Mouse (Mus musculus) heart, embryonic 14.5 days (tissue): Measurements from ENCODE around the gene Foxi3. TPM values are rescaled to one million over a fixed set of nuclear protein-coding genes. Genes with fewer than 3 reads are reported as not detected.

ENCODE experiments used
- ATAC-seq: fragments of 200-750 bp; cut with Nextera tagmentation; 2 replicates; pipeline ENCODE4 v1.8.0; 2017; ENCODE audit warnings: low read depth, moderate TSS enrichment; ENCODE audit not compliant: insufficient number of reproducible peaks, insufficient read depth, low FRiP score
- H3K27ac ChIP-seq, 2 experiments: fragments of 200-500 bp in 1 of 2; fragments of 300-500 bp in 1 of 2; sonication (generic) in 1 of 2; replicated peaks in 1 of 2; 2 replicates each; pipeline ENCODE4 v1.5.1; 2012 to 2014; ENCODE audit warnings: low read depth in 2 of 2, low read length in 2 of 2, control low read depth in 1 of 2, mild to moderate bottlenecking in 1 of 2, mixed read lengths in 1 of 2; ENCODE audit not compliant: control insufficient read depth in 1 of 2, insufficient read depth in 1 of 2
- H3K27me3 ChIP-seq: fragments of 300-500 bp; sonication (generic); 2 replicates; pipeline ENCODE4 v1.6.1; 2014; ENCODE audit warnings: mild to moderate bottlenecking, low read length, control low read depth; ENCODE audit not compliant: control insufficient read depth, insufficient read depth
- H3K36me3 ChIP-seq: fragments of 300-500 bp; sonication (generic); 2 replicates; pipeline ENCODE4 v1.6.1; 2014; ENCODE audit warnings: mild to moderate bottlenecking, control low read depth, low read length, mixed read lengths; ENCODE audit not compliant: control insufficient read depth, insufficient read depth
- H3K4me1 ChIP-seq, 2 experiments: fragments of 200-500 bp in 1 of 2; fragments of 300-500 bp in 1 of 2; sonication (generic) in 1 of 2; 2 replicates each; pipeline ENCODE4 v1.6.1; 2012 to 2014; ENCODE audit warnings: low read length in 2 of 2, control low read depth in 1 of 2, mixed read lengths in 1 of 2; ENCODE audit not compliant: control insufficient read depth in 2 of 2, insufficient read depth in 2 of 2
- H3K4me2 ChIP-seq: fragments of 300-500 bp; sonication (generic); 2 replicates; pipeline ENCODE4 v1.6.1; 2014; ENCODE audit warnings: mild to moderate bottlenecking, low read length
- H3K4me3 ChIP-seq, 2 experiments: fragments of 200-500 bp in 1 of 2; fragments of 300-500 bp in 1 of 2; sonication (generic) in 1 of 2; 2 replicates each; pipeline ENCODE4 v1.5.1; 2012 to 2014; ENCODE audit warnings: low read length in 2 of 2, mild to moderate bottlenecking in 2 of 2, control low read depth in 1 of 2, low read depth in 1 of 2, moderate library complexity in 1 of 2; ENCODE audit not compliant: control insufficient read depth in 1 of 2, insufficient read depth in 1 of 2
- H3K9ac ChIP-seq: fragments of 300-500 bp; sonication (generic); 2 replicates; pipeline ENCODE4 v1.6.1; 2014; ENCODE audit warnings: mild to moderate bottlenecking, low read length
- H3K9me3 ChIP-seq: fragments of 300-500 bp; sonication (generic); 2 replicates; pipeline ENCODE4 v1.6.1; 2016; ENCODE audit warnings: low read length, control low read depth; ENCODE audit not compliant: control insufficient read depth
- WGBS: fragments of 180-500 bp; shearing (Covaris S2); extraction: QIAGEN DNeasy Blood & Tissue Kit; methylation state at CpG from one replicate; pipeline ENCODE4 v1.1.7; 2014; 5-methylcytosine and 5-hydroxymethylcytosine counted together
- polyA plus RNA-seq: library from polyadenylated mRNA; unstranded; fragments of >200 nt; fragmentation: Nextera tagmentation; extraction: Ambion mirVana; gene quantifications from 2 replicates; pipeline ENCODE4 v1.2.1, GENCODE M21; 2014

The Foxi3 gene
- polyA plus RNA-seq, 1 experiment from 2014 or later = not detected

DNA sequence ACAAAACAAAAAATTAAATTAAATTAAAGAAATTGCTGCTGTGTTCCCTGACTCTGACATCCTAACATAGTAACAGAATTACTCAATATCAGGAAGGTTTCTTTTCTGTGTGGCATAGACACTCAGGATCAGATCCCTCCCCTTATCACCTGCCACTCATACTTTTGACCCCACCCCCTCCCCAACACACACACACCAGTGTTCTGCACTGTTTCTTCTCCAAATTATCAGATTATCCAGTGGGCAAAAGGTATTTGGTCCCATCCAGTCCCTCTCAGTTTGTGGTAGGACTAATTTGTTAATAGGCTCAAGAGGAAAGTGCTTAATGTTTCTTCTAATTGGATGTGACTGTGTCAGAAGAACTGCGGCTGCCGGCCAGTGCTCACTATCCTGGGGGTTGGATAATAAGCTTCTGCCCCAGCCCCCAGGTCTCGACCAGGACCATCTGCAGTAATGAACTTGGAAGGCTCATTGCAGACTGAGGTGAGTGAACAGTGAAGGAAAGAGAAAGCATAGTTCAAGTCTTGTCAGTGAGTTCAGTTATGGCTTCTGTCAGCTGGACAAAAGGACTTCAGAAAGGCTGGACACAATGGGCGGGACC is 39.9 kb downstream of the Foxi3 start:
- WGBS = 59% methylated on average over 4 of the region's 4 CpGs
- ATAC-seq = no peak

DNA sequence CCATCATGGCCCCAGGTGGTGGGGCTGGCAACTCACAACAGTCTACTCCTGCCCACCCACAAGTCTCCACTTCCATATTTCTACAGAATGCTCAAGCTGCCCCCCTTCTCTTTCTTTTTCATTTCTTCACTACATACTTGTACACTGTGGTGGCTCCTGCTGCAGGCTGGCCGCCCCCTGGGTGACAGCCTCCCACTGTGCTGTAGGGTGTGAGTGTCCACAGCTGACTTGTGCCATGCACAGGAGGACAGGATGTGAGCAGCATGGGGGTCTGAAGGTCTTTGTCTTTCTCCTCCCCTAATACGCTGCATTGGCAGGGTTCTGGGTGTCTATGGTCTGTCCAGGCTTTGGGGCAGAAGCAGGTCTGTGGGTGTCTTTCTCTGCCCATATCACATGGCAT is 46.3 kb downstream of the Foxi3 start:
- Histone ChIP-seq H3K4me3 (no peak overlapping the region), H3K9me3 (no peaks in the 10 kb centered on the region), H3K9ac (no peak overlapping the region), H3K27ac (no peak overlapping the region), H3K4me1 (peaks cover 0 to 5% of the 10 kb centered on the region in 2 experiments; a peak in 1 of 4 replicates), H3K27me3 (no peaks in the 10 kb centered on the region), H3K36me3 (no peaks in the 10 kb centered on the region), H3K4me2 (no peak overlapping the region)
- ATAC-seq = no peak
- WGBS = 70% methylated on average over 2 of the region's 2 CpGs

More for the DNA sequence above, 39.9 kb downstream of the Foxi3 start:
- no peaks in the 10 kb centered on the region for H3K9me3 ChIP-seq
- H3K27ac ChIP-seq = no peak overlapping the region
- no peaks in the 10 kb centered on the region for H3K36me3 ChIP-seq
- H3K4me2 ChIP-seq = no peak overlapping the region
- H3K4me1 ChIP-seq = peaks cover 0 to 5% of the 10 kb centered on the region in 2 experiments; a peak in 1 of 4 replicates
- H3K27me3 ChIP-seq = no peaks in the 10 kb centered on the region
- H3K4me3 ChIP-seq = no peak overlapping the region
- no peak overlapping the region for H3K9ac ChIP-seq

DNA sequence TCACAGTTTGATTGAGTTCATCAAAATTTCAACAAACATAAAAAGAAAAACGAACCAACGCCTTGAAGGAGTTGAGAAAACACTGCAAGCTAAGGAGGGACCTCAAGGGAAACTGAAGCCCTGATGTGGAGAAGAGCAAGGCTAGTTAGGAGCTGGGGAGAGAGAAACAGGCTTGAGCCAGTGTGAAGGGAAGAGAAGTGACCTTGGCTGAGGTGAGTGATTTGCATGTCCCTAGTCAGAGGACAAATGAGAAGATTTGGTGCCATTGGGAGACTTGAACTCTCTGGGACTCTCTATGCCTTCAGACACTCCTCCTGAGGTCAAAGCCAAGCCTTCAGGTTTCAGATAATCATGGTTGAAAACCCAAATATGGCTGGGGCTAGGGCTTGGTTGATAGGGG is 47.8 kb downstream of the Foxi3 start:
- Histone ChIP-seq H3K4me3 (no peak overlapping the region), H3K9ac (no peak overlapping the region), H3K4me2 (no peak overlapping the region), H3K27ac (no peak overlapping the region), H3K4me1 (peaks cover 0 to 5% of the 10 kb centered on the region in 2 experiments; a peak in 1 of 4 replicates), H3K27me3 (no peaks in the 10 kb centered on the region), H3K9me3 (no peaks in the 10 kb centered on the region; the same call in 1 of the 2 replicates), H3K36me3 (no peaks in the 10 kb centered on the region)
- no peak for ATAC-seq
- 79% methylated on average over 2 of the region's 2 CpGs for WGBS

Other genes starting within 250 kb of the Foxi3 start
- gene Rpia, start 164.3 kb upstream of the Foxi3 start, polyA plus RNA-seq = 1.4 and 1.5 TPM in 2 replicates
- 5.0 and 5.3 TPM in 2 replicates for gene Eif2ak3, start 112.0 kb upstream of the Foxi3 start, polyA plus RNA-seq
- gene Tex37, start 37.6 kb upstream of the Foxi3 start, polyA plus RNA-seq = not detected in 2 replicates
- gene Thnsl2, start 187.9 kb downstream of the Foxi3 start, polyA plus RNA-seq = 5.1 and 6.0 TPM in 2 replicates
- not detected in 2 replicates for gene Fabp1, start 243.3 kb downstream of the Foxi3 start, polyA plus RNA-seq